Mouse (Mus musculus) hindbrain, embryonic 13.5 days (tissue): ENCODE results near the gene Zfp651. TPM values are rescaled to one million over a fixed set of nuclear protein-coding genes. Genes with fewer than 3 reads are reported as not detected.

Experiments used
- ATAC-seq: fragments of 200-750 bp; cut with Nextera tagmentation; 2 replicates; pipeline ENCODE4 v1.8.0; 2017; ENCODE audit warnings: moderate TSS enrichment; ENCODE audit not compliant: low FRiP score
- H3K27ac ChIP-seq: fragments of 300-500 bp; sonication (generic); 2 replicates; pipeline ENCODE4 v1.5.1; 2015; ENCODE audit warnings: inconsistent platforms, mild to moderate bottlenecking, moderate library complexity
- H3K27me3 ChIP-seq: fragments of 300-500 bp; sonication (generic); 2 replicates; pipeline ENCODE4 v1.6.1; 2015; ENCODE audit warnings: mild to moderate bottlenecking, inconsistent platforms
- H3K36me3 ChIP-seq: fragments of 300-500 bp; sonication (generic); 2 replicates; pipeline ENCODE4 v1.6.1; 2015; ENCODE audit warnings: mild to moderate bottlenecking, inconsistent platforms
- H3K4me1 ChIP-seq: fragments of 300-500 bp; sonication (generic); replicated peaks from 2 replicates; pipeline ENCODE4 v1.6.1; 2015; ENCODE audit warnings: inconsistent platforms
- H3K4me2 ChIP-seq: fragments of 300-500 bp; sonication (generic); 2 replicates; pipeline ENCODE4 v1.6.1; 2015; ENCODE audit warnings: inconsistent platforms, mild to moderate bottlenecking, moderate library complexity
- H3K4me3 ChIP-seq: fragments of 300-500 bp; sonication (generic); 2 replicates; pipeline ENCODE4 v1.5.1; 2015; ENCODE audit warnings: mild to moderate bottlenecking, inconsistent platforms
- H3K9ac ChIP-seq: fragments of 300-500 bp; sonication (generic); 2 replicates; pipeline ENCODE4 v1.6.1; 2015; ENCODE audit warnings: mild to moderate bottlenecking, inconsistent platforms
- H3K9me3 ChIP-seq: fragments of 300-500 bp; sonication (generic); 2 replicates; pipeline ENCODE4 v1.6.1; 2016; ENCODE audit warnings: inconsistent platforms
- WGBS: fragments of 180-500 bp; shearing (Covaris S2); methylation state at CpG from one replicate; pipeline ENCODE4 v1.1.7; 2015; 5-methylcytosine and 5-hydroxymethylcytosine counted together
- polyA plus RNA-seq: library from polyadenylated mRNA; unstranded; fragments of >200 nt; fragmentation: Nextera tagmentation; extraction: Ambion mirVana; gene quantifications from 2 replicates; pipeline ENCODE4 v1.2.1, GENCODE M21; 2015

The Zfp651 gene
- 11.5 and 13.3 TPM in 2 replicates for polyA plus RNA-seq

DNA sequence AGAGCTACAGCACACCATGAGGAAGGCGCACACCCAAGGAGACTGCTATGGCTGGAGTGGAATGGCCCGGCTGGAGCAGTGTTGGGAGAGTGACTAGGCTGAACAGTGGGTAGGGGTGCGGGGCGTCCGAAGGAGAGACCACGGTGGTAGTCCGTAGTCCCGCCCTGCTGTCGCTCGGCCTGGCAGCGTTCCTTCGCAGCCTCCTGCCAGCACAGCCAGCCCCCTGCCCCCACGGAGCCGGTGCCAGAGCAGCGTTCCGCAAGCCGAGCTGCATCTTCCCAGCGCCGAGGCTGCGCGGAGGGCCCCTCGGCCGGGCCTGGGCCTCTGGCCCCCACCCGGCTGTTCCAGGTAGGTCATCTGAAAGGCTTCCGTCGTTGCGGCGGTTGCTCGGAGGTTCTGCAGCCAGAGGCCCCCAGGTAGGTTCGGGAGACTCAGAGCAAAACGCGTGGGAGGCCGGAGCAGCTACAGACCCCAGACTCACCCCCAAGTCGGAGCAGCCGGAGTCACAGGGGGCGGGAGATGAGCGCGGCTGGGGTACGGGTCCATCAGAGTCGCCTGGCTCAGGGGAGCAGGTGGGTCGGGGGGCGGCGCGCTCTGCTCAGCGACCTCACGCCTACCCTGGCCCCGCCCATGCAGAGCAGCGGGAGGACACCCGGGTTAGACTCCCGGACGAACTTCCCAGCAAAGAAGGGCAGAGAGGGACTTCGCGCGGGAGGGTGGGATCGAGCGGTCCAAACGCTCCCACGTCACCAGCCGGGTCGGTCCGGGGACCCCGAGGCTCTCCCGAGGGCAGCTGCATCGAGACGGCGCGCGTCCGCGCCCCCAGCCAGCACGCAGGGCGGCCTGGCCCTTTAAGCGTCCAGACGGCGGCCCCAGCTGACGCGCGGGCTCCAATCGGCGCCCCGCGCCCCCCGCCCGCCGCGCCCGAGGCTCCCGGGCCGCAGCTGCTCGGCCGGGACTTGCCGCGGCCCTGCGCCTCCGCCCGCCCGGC, at the start of gene Zfp651:
Zfp651 (plus strand) TSS at position 240 of the 991 bp plus-strand sequence.
- H3K27ac ChIP-seq = peak within 1 kb of the TSS; percentile 91
- peak within 1 kb of the TSS; percentile 91 for H3K9ac ChIP-seq
- H3K27me3 ChIP-seq = no peaks in the 10 kb centered on the region
- H3K9me3 ChIP-seq = no peaks in the 10 kb centered on the region
- peaks cover 40% of the 10 kb centered on the region for H3K36me3 ChIP-seq
- WGBS = under 1% methylated on average over 89 of the region's 97 CpGs
- H3K4me2 ChIP-seq = peak within 1 kb of the TSS; percentile 89
- ATAC-seq = peak; percentile 85
- H3K4me1 ChIP-seq = peaks cover 44% of the 10 kb centered on the region
- peak within 1 kb of the TSS; percentile 78 for H3K4me3 ChIP-seq

DNA sequence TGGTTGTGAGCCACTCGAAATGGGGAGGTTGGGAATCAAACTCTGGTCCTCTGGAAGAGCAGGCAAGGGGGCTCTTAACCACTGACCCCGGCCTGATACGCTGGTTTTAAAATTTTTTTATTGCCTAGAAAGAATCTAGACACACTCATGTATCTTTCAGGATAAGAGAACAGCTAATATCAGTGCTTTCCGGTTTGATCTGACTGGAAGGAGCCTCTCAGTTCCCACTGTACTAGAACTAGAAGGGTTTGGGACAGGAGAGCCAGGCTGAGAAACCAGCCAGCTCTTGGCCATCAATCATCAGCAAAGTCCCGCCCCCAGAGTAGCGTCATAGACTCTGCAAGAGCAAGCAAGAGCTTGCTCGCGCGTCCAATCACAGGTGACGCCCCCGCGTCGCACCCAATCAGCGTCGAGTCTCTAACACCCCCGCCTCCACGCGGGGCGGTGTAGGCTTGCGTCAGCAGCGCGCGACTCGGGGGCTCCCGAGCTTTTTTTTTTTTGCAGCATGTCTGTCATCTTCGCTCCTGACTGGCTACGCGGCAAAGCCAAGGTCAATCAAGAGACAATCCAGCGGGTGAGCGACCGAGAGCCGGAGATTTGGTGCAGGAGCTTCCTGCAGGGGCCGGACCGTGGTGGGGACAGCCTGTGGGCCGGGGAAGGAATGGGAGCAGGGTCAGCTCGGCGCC, 49.1 kb upstream of the Zfp651 start, which contains the start of gene Ss18l2:
Ss18l2 (plus strand) TSS at position 432 of the 686 bp plus-strand sequence.
- H3K4me1 ChIP-seq = peaks cover 33% of the 10 kb centered on the region
- peaks cover 17% of the 10 kb centered on the region for H3K36me3 ChIP-seq
- H3K27me3 ChIP-seq = 0 out of 2 replicates have a peak, but pooled peaks cover 4% of the 10 kb centered on the region
- peak; percentile 98 for ATAC-seq
- WGBS = 4% methylated on average over 37 of the region's 37 CpGs
- peak within 1 kb of the TSS; percentile 97 for H3K27ac ChIP-seq
- peak within 1 kb of the TSS; percentile 85 for H3K4me2 ChIP-seq
- H3K9ac ChIP-seq = peak within 1 kb of the TSS; percentile 94
- H3K9me3 ChIP-seq = no peaks in the 10 kb centered on the region
- H3K4me3 ChIP-seq = peak within 1 kb of the TSS; percentile 91

DNA sequence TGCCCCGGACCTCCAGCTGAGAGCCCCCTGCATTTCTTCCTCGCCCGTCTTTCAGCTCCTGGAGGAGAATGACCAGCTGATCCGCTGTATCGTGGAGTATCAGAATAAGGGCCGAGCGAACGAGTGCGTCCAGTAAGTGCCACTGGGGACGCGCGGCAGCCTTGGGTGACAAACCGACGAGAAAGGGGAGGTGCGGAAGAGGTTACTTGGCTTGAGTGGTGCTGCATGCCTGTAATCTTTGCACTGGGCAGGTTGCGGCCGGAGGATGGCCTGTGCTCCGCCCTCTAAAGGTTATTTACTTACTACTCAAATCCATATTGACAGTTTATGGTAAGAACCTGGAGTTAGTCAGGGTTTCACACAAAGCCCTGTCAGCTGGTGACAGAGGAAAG, 48.5 kb upstream of the Zfp651 start:
- H3K27ac ChIP-seq = peak overlapping the region; percentile 97
- 0 out of 2 replicates have a peak, but pooled peaks cover 4% of the 10 kb centered on the region for H3K27me3 ChIP-seq
- H3K36me3 ChIP-seq = peaks cover 17% of the 10 kb centered on the region
- peak overlapping the region; percentile 91 for H3K4me3 ChIP-seq
- peak overlapping the region; percentile 85 for H3K4me2 ChIP-seq
- H3K4me1 ChIP-seq = peaks cover 28% of the 10 kb centered on the region
- peak; percentile 46 for ATAC-seq
- WGBS = under 1% methylated on average over 18 of the region's 18 CpGs
- H3K9ac ChIP-seq = peak overlapping the region; percentile 94
- no peaks in the 10 kb centered on the region for H3K9me3 ChIP-seq

DNA sequence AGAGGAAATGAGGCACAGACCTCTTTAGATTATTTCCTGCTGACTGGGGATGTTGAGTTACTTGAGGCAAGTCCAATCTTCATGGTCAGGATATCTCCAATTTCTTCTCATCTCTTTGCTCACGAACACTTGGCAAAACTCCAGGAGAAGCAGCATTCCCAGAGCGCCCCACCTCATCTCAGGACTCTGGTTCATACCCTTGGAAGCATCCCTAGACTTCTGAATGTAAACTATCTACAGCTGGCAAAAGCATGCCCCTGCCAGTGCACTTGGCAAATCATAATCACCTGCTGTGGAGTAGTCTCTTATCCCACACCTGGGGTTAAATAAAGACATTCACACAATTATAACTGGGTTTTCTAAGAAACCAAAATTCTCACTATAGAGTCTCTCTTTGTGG, 42.1 kb upstream of the Zfp651 start:
- Histone ChIP-seq H3K4me1 (peaks cover 28% of the 10 kb centered on the region), H3K4me2 (no peak overlapping the region), H3K27ac (no peak overlapping the region), H3K27me3 (no peaks in the 10 kb centered on the region), H3K36me3 (peaks cover 24% of the 10 kb centered on the region), H3K4me3 (no peak overlapping the region), H3K9ac (no peak overlapping the region), H3K9me3 (no peaks in the 10 kb centered on the region)
- no peak for ATAC-seq
- 80% methylated on average over 2 of the region's 2 CpGs for WGBS

DNA sequence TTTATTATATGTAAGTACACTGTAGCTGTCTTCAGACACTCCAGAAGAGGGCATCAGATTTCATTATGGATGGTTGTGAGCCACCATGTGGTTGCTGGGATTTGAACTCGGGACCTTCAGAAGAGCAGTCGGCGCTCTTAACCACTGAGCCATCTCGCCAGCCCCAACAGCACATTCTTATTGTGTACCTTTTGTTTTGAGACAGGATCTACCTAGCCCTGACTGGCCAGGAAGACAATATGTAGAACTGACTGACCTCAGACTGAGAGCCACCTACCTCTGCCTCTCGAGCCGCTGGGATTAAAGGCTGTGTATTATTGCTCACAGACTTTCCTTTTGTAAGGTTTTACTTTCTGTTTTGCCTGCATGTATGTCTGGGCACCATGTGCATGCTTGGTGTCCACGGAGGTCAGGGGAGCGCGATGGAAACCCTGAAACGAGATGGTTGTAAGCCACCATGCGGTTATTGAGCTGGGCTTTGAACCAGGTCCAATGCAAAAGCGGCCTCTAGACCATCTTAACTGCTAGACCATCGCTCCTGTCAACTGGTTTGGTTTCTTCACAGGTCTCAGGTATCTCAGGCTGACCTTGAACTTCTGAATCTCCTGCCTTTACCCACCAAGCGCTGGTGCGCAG, 40.9 kb upstream of the Zfp651 start:
- Histone ChIP-seq H3K9me3 (no peaks in the 10 kb centered on the region), H3K36me3 (peaks cover 15% of the 10 kb centered on the region), H3K4me1 (peaks cover 23% of the 10 kb centered on the region), H3K27me3 (no peaks in the 10 kb centered on the region), H3K4me2 (peak overlapping the region; percentile 59), H3K27ac (peak overlapping the region; percentile 97), H3K4me3 (peak overlapping the region; percentile 91), H3K9ac (peak overlapping the region; percentile 96)
- ATAC-seq = peak; percentile 30
- 67% methylated on average over 15 of the region's 15 CpGs for WGBS

DNA sequence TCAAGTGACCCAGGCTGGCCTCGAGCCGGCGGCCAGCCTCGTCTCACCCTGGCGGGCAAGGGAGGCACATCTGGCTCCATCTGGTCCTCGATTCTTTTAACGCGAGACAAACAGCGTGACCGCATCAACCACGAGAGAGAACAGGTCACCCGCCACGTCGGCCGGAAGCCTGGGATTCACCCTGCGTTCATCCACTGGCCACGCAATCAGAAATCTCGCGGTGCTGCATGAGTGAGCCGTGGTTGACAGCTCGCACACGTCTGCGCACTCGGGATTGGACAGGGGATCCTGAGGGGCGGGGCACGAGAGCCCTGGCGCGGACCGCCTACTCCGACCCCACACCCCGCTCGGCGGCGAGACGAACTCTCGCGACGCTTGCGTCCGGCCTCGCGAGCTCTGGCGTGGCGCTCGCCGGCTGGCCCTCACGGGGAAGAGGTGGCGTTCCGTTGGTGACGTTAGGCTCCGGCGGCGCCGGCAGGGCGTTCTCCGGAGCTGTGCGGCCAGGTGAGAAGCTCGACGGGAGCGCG, 40.3 kb upstream of the Zfp651 start, which contains the start of gene Nktr:
Nktr (plus strand) TSS at position 378 of the 527 bp plus-strand sequence.
- H3K9ac ChIP-seq = peak within 1 kb of the TSS; percentile 96
- peaks cover 25% of the 10 kb centered on the region for H3K4me1 ChIP-seq
- peak; percentile 99 for ATAC-seq
- peak within 1 kb of the TSS; percentile 97 for H3K27ac ChIP-seq
- H3K9me3 ChIP-seq = no peaks in the 10 kb centered on the region
- H3K4me2 ChIP-seq = peak within 1 kb of the TSS; percentile 95
- H3K27me3 ChIP-seq = no peaks in the 10 kb centered on the region
- peak within 1 kb of the TSS; percentile 91 for H3K4me3 ChIP-seq
- H3K36me3 ChIP-seq = peaks cover 8% of the 10 kb centered on the region; the same call in 1 of the 2 replicates
- WGBS = under 1% methylated on average over 54 of the region's 61 CpGs

DNA sequence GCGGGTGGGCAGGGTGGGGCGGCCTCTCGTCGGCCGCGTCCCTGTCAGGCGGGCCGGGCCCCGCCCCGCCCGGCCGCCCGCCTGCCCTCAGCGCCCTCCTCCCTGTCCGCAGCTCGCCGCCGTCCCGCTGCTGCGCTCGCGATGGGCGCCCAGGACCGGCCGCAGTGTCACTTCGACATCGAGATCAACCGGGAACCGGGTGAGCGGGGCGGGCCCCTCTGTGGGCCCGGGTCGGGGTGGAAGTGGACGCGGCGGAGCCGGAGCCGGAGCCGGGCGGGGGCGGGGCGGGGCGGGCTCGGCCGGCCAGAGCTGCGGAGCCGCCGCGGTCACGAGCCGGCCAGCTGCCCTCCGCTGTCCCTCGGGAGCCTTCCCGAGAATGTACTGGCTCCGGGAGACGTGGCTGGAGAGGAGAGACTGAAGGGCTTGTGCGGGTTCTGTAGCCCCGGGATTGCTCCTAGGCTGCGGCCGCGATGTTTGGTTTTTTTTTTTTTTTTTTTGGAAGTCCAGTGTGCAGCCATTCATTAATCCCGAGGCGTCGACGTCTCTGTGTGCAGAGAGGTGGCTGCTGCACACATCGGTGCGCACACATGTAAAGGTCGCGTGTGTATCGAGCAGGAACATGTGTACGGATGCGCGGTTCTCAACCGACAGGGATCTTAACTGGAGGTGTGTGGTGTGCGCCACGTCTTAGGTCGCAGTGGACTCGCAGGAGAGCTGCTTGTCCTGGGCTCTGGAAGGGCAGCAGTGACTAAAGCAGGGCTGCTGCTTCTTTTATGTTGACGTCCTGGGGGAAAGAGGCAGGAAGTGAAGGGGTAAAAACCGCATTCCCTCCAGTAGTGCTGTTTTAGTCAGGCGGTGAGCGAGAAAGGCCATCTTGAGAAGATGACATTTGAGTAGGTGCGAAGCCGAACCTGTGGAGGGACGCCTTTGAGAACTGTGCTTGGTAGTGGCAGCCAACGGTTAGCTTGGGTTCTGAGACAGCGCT, 39.5 kb upstream of the Zfp651 start:
- peak; percentile 69 for ATAC-seq
- Histone ChIP-seq H3K4me3 (peak overlapping the region; percentile 91), H3K27ac (peak overlapping the region; percentile 97), H3K9me3 (no peaks in the 10 kb centered on the region), H3K4me2 (peak overlapping the region; percentile 95), H3K27me3 (no peaks in the 10 kb centered on the region), H3K9ac (peak overlapping the region; percentile 96), H3K4me1 (peaks cover 25% of the 10 kb centered on the region), H3K36me3 (0 out of 2 replicates have a peak, but pooled peaks cover 7% of the 10 kb centered on the region)
- under 1% methylated on average over 63 of the region's 87 CpGs for WGBS

DNA sequence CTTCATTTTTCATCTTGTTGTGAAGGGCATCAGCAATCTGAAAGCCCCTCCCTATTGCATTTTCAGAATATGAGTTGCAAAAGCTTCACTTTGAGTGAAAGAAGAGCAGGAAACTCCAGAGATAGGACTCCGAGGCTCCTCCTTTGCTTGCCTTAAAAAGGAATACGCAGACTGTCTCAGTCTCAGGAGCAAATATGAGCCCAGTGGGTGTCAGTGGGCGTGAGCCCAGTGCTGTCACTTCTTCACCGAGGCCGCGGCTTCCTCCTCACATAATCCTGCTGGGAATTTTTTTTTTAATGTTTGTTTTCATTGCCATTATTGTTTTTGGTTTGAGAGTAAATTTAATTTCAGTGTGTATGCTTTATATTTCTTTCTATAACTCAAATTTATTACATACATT, 18.6 kb upstream of the Zfp651 start:
- Histone ChIP-seq H3K4me3 (no peak overlapping the region), H3K4me2 (no peak overlapping the region), H3K4me1 (no peaks in the 10 kb centered on the region), H3K9ac (no peak overlapping the region), H3K27me3 (no peaks in the 10 kb centered on the region), H3K27ac (no peak overlapping the region), H3K9me3 (no peaks in the 10 kb centered on the region), H3K36me3 (peaks cover 47% of the 10 kb centered on the region)
- ATAC-seq = no peak
- 90% methylated on average over 6 of the region's 6 CpGs for WGBS

DNA sequence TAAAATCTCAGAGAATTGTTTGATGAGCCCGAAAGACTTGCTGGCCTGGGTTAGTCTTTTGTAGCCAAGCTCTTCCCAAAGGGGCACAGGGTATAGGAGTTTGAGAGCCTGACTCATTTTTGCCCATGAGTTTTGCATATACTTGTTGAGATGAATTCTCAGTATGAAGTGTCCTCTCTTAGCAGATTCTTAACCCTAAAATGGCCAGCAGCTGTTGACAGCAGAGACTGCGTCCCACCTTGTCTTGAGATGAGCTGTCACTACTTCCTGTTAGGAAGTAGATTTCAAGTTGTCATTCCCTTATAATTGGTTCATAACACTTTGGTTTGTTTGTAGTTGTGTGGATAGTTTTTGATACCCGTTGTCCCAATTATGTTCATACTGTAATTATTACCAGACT, 18.0 kb upstream of the Zfp651 start:
- ATAC-seq = no peak
- H3K9ac ChIP-seq = no peak overlapping the region
- H3K4me3 ChIP-seq = no peak overlapping the region
- no peak overlapping the region for H3K4me2 ChIP-seq
- 96% methylated on average over 3 of the region's 3 CpGs for WGBS
- no peaks in the 10 kb centered on the region for H3K27me3 ChIP-seq
- H3K9me3 ChIP-seq = no peaks in the 10 kb centered on the region
- no peak overlapping the region for H3K27ac ChIP-seq
- H3K36me3 ChIP-seq = peaks cover 52% of the 10 kb centered on the region
- no peaks in the 10 kb centered on the region for H3K4me1 ChIP-seq

DNA sequence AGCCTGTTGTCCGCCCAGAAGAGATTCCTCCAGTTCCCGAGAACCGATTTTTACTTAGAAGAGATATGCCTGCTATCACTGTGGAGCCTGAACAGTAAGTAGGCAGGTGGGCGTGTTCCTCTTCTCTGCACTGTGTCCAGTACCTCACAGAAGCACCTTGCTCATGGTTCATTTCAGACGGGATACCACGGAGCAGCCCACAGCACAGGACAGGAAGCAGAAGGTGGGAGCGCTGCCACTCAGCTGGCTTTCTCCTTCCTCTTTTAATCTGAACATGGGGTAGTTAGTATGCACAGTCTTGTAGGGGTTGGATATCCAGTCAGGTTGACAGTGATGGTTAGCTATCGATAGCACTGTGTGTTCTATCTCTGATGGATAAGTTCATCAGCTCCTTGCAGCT, 15.1 kb upstream of the Zfp651 start:
- Histone ChIP-seq H3K9me3 (no peaks in the 10 kb centered on the region), H3K9ac (no peak overlapping the region), H3K27me3 (no peaks in the 10 kb centered on the region), H3K36me3 (peaks cover 81% of the 10 kb centered on the region), H3K27ac (no peak overlapping the region), H3K4me2 (no peak overlapping the region), H3K4me1 (no peaks in the 10 kb centered on the region), H3K4me3 (no peak overlapping the region)
- 93% methylated on average over 8 of the region's 8 CpGs for WGBS
- ATAC-seq = no peak

DNA sequence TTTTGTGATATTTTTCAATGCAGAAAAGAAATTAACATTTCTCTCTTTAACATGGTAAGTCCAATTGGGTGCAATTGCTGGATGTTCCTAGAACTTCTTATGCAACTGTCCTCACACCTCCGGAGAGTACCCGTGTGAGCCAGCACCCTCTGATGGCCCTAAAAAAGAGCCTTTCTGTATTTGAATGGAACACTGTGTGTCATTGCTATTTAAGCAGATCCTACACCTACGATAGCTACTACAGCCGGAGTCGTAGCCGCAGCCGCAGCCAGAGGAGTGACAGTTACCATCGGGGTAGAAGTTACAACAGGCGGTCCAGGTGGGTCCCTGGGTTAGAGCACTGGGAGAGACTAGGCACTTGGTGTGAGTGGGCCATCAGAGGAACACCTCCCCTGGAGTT, 6.4 kb upstream of the Zfp651 start:
- peaks cover 82% of the 10 kb centered on the region for H3K36me3 ChIP-seq
- 95% methylated on average over 9 of the region's 9 CpGs for WGBS
- H3K9ac ChIP-seq = no peak overlapping the region
- peaks cover 5% of the 10 kb centered on the region for H3K4me1 ChIP-seq
- no peak overlapping the region for H3K4me3 ChIP-seq
- H3K4me2 ChIP-seq = no peak overlapping the region
- no peak for ATAC-seq
- H3K27me3 ChIP-seq = no peaks in the 10 kb centered on the region
- no peaks in the 10 kb centered on the region for H3K9me3 ChIP-seq
- H3K27ac ChIP-seq = no peak overlapping the region
